Mouse (Mus musculus): ENCODE measurements around the gene Ewsr1. TPM values are rescaled to one million over a fixed set of nuclear protein-coding genes. Genes with fewer than 3 reads are reported as not detected.

Gene Ewsr1
- polyA plus RNA-seq (2012; rRNA removed): 433 and 510 TPM in 2 replicates

- Histone ChIP-seq H3K27ac (ENCODE audit: control insufficient read depth, insufficient read depth, low read depth, low read length) (peak within 1 kb of the TSS; percentile 98), H3K4me3 (ENCODE audit: control insufficient read depth, low read depth, low read length) (peak within 1 kb of the TSS; percentile 88), H3K4me1 (ENCODE audit: control insufficient read depth, insufficient read depth, low read length) (peaks cover 10% of the 10 kb centered on the region), H3K27me3 (ENCODE audit: control insufficient read depth, insufficient read depth, low read length) (no peaks in the 10 kb centered on the region), H3K36me3 (ENCODE audit: control insufficient read depth, insufficient read depth, low read length) (peaks cover 2% of the 10 kb centered on the region; the same call in 1 of the 2 replicates)
- TF ChIP-seq POLR2A (IDR thresholded peaks at IDR 0.05; ENCODE audit: control insufficient read depth, low read depth, low read length) (peak; percentile 95), CTCF (IDR thresholded peaks at IDR 0.05; ENCODE audit: control insufficient read depth, insufficient read depth, insufficient replicate concordance, low read depth, low read length) (no peak)
Measured at GRCm38 (mm10) chr11:5098736-5099542, at the start of gene Ewsr1, which contains the start of gene Rhbdd3. Gene Ewsr1 (minus strand): TSS chr11:5099266. Gene Rhbdd3 (plus strand): TSS chr11:5098926.

GRCm38 (mm10) chr11:5145600-5145999 is 46.5 kb upstream of the Ewsr1 start:
- TF ChIP-seq POLR2A (IDR thresholded peaks at IDR 0.05; ENCODE audit: control insufficient read depth, low read depth, low read length) (no peak), CTCF (IDR thresholded peaks at IDR 0.05; ENCODE audit: control insufficient read depth, insufficient read depth, insufficient replicate concordance, low read depth, low read length) (no peak)
- Histone ChIP-seq H3K4me3 (ENCODE audit: control insufficient read depth, low read depth, low read length) (no peak overlapping the region), H3K36me3 (ENCODE audit: control insufficient read depth, insufficient read depth, low read length) (no peaks in the 10 kb centered on the region), H3K4me1 (ENCODE audit: control insufficient read depth, insufficient read depth, low read length) (no peaks in the 10 kb centered on the region), H3K27me3 (ENCODE audit: control insufficient read depth, insufficient read depth, low read length) (no peaks in the 10 kb centered on the region), H3K27ac (ENCODE audit: control insufficient read depth, insufficient read depth, low read depth, low read length) (no peak overlapping the region)

DNA sequence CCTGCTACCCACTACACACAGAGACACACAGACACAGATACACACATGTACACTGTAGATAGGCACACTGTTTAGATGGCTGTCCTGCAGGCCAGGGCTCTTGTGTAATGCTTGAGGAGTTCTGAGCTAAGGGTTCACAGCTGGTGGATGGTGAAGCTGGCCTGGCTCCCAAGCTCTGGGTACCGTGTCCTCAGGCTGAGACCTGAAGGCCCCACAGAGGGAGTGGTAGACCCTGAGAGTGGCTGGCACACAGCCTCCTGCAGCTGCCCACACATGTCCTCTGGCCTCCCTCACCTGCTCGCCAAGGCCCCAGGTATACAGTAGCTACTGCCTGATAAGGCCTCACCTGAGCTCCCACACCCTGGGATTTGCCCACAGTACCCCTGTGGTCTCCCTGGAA is 42.9 kb upstream of the Ewsr1 start:
- no peak overlapping the region for H3K27ac ChIP-seq (ENCODE audit: control insufficient read depth, insufficient read depth, low read depth, low read length)
- no peaks in the 10 kb centered on the region for H3K27me3 ChIP-seq (ENCODE audit: control insufficient read depth, insufficient read depth, low read length)
- no peaks in the 10 kb centered on the region for H3K4me1 ChIP-seq (ENCODE audit: control insufficient read depth, insufficient read depth, low read length)
- TF ChIP-seq POLR2A (IDR thresholded peaks at IDR 0.05; ENCODE audit: control insufficient read depth, low read depth, low read length): no peak
- TF ChIP-seq CTCF (IDR thresholded peaks at IDR 0.05; ENCODE audit: control insufficient read depth, insufficient read depth, insufficient replicate concordance, low read depth, low read length): no peak
- no peaks in the 10 kb centered on the region for H3K36me3 ChIP-seq (ENCODE audit: control insufficient read depth, insufficient read depth, low read length)
- H3K4me3 ChIP-seq (ENCODE audit: control insufficient read depth, low read depth, low read length): no peak overlapping the region

DNA sequence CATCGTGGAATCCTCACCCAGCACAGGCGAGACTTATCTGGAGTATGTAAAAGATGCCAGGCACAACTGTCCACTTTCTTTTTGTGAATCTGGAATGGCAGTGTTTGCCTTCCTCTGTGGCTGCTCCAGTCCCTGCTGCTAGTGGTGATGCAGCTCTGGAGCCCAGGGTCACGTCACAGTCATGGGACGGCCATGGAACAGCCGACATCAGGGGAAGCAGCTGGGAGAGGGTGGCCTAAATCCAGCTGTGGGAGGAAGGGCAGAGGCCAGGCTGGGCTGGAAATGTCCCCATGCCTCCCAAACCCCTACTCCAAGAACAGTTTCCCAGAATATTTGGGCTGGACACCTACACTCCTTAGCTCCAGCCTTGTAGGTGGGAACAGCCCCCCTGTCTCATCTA is 42.2 kb upstream of the Ewsr1 start:
- TF ChIP-seq CTCF (IDR thresholded peaks at IDR 0.05; ENCODE audit: control insufficient read depth, insufficient read depth, insufficient replicate concordance, low read depth, low read length): no peak
- TF ChIP-seq POLR2A (IDR thresholded peaks at IDR 0.05; ENCODE audit: control insufficient read depth, low read depth, low read length): no peak
- H3K4me3 ChIP-seq (ENCODE audit: control insufficient read depth, low read depth, low read length): no peak overlapping the region
- no peak overlapping the region for H3K27ac ChIP-seq (ENCODE audit: control insufficient read depth, insufficient read depth, low read depth, low read length)
- H3K27me3 ChIP-seq (ENCODE audit: control insufficient read depth, insufficient read depth, low read length): no peaks in the 10 kb centered on the region
- no peaks in the 10 kb centered on the region for H3K36me3 ChIP-seq (ENCODE audit: control insufficient read depth, insufficient read depth, low read length)
- no peaks in the 10 kb centered on the region for H3K4me1 ChIP-seq (ENCODE audit: control insufficient read depth, insufficient read depth, low read length)

DNA sequence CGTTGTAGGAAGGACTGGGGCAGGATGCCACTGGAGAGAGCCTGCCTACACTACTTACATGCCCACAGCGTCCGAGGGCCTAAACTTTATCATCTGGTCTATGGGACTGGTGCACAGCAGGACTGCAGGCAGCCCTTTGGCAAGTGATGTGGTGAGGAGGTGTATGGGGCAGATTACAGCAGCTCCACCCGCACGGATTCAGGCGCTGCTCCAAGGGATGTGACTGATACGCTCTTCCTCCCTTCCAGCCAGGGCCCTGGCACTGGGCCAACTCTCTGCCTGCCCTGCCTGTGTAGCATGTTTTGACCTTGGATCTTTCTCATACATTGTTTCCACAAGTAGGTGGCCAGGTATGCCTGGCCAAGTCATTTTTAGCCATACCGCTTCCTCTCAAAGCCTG is 41.6 kb upstream of the Ewsr1 start:
- no peak overlapping the region for H3K4me3 ChIP-seq (ENCODE audit: control insufficient read depth, low read depth, low read length)

GRCm38 (mm10) chr11:5139372-5139771 is 40.3 kb upstream of the Ewsr1 start:
- Histone ChIP-seq H3K36me3 (ENCODE audit: control insufficient read depth, insufficient read depth, low read length) (no peaks in the 10 kb centered on the region), H3K27ac (ENCODE audit: control insufficient read depth, insufficient read depth, low read depth, low read length) (no peak overlapping the region), H3K4me3 (ENCODE audit: control insufficient read depth, low read depth, low read length) (no peak overlapping the region), H3K4me1 (ENCODE audit: control insufficient read depth, insufficient read depth, low read length) (no peaks in the 10 kb centered on the region), H3K27me3 (ENCODE audit: control insufficient read depth, insufficient read depth, low read length) (no peaks in the 10 kb centered on the region)
- TF ChIP-seq CTCF (IDR thresholded peaks at IDR 0.05; ENCODE audit: control insufficient read depth, insufficient read depth, insufficient replicate concordance, low read depth, low read length) (no peak), POLR2A (IDR thresholded peaks at IDR 0.05; ENCODE audit: control insufficient read depth, low read depth, low read length) (no peak)

More for the DNA sequence above, 41.6 kb upstream of the Ewsr1 start:
- Histone ChIP-seq H3K36me3 (ENCODE audit: control insufficient read depth, insufficient read depth, low read length) (no peaks in the 10 kb centered on the region), H3K27me3 (ENCODE audit: control insufficient read depth, insufficient read depth, low read length) (no peaks in the 10 kb centered on the region), H3K4me1 (ENCODE audit: control insufficient read depth, insufficient read depth, low read length) (no peaks in the 10 kb centered on the region), H3K27ac (ENCODE audit: control insufficient read depth, insufficient read depth, low read depth, low read length) (no peak overlapping the region)
- TF ChIP-seq POLR2A (IDR thresholded peaks at IDR 0.05; ENCODE audit: control insufficient read depth, low read depth, low read length) (no peak), CTCF (IDR thresholded peaks at IDR 0.05; ENCODE audit: control insufficient read depth, insufficient read depth, insufficient replicate concordance, low read depth, low read length) (no peak)

- no peak overlapping the region for H3K4me3 ChIP-seq (ENCODE audit: control insufficient read depth, low read depth, low read length)
- H3K27ac ChIP-seq (ENCODE audit: control insufficient read depth, insufficient read depth, low read depth, low read length): no peak overlapping the region
- no peaks in the 10 kb centered on the region for H3K4me1 ChIP-seq (ENCODE audit: control insufficient read depth, insufficient read depth, low read length)
- H3K36me3 ChIP-seq (ENCODE audit: control insufficient read depth, insufficient read depth, low read length): no peaks in the 10 kb centered on the region
- TF ChIP-seq POLR2A (IDR thresholded peaks at IDR 0.05; ENCODE audit: control insufficient read depth, low read depth, low read length) (no peak), CTCF (IDR thresholded peaks at IDR 0.05; ENCODE audit: control insufficient read depth, insufficient read depth, insufficient replicate concordance, low read depth, low read length) (no peak)
- no peaks in the 10 kb centered on the region for H3K27me3 ChIP-seq (ENCODE audit: control insufficient read depth, insufficient read depth, low read length)
Measured at GRCm38 (mm10) chr11:5138642-5139041, 39.6 kb upstream of the Ewsr1 start.
